ENCODE assay signal across 10 mouse cellular contexts in genomic region chr3:88166056-88166455, GRCm38 (mm10). TPM values are rescaled to one million over a fixed set of nuclear protein-coding genes. Genes with fewer than 3 reads are reported as not detected.
DNase-seq lines count a peak whose midpoint lies in the region; ATAC-seq and TF ChIP-seq lines count a peak whose summit lies in the region.
"Had no signal": no experiment of that assay in that cellular context is flagged by ENCODE, and none has a peak within 500 bp of the region (broad histone marks: within the 10 kb centered on the region; RNA-seq: fewer than 3 reads in every experiment).

No protein-coding gene starts in this region.

- 81% methylated on average over 5 of the region's 5 CpGs for WGBS in kidney, embryonic 16.5 days
- 35% methylated on average over 5 of the region's 5 CpGs for WGBS in heart, adult 2 months

- no peak overlapping the region for H3K4me2 ChIP-seq in kidney, embryonic 16.5 days (replicated peaks; ENCODE audit: low read depth, low read length)

- no peaks in the 10 kb centered on the region for H3K27me3 ChIP-seq in kidney, embryonic 16.5 days (ENCODE audit: insufficient read depth, low read length)
- H3K27me3 ChIP-seq in heart, adult 2 months (ENCODE audit: control insufficient read depth, insufficient read depth, low read length), result no peaks in the 10 kb centered on the region

- no peaks in the 10 kb centered on the region for H3K9me3 ChIP-seq in kidney, embryonic 16.5 days (ENCODE audit: low read length)
- H3K9me3 ChIP-seq: G1E had no signal

- peaks cover 14% of the 10 kb centered on the region for H3K4me1 ChIP-seq in kidney, embryonic 16.5 days (ENCODE audit: insufficient read depth, low read length)
- peaks cover 21% of the 10 kb centered on the region for H3K4me1 ChIP-seq in heart, adult 2 months (ENCODE audit: control insufficient read depth, insufficient read depth, low read length)

- TF ChIP-seq CTCF in heart, adult 2 months (IDR thresholded peaks at IDR 0.05), result no peak

- H3K27ac ChIP-seq in kidney, embryonic 16.5 days (ENCODE audit: low read length), result no peak overlapping the region
- peak overlapping the region; percentile 63 for H3K27ac ChIP-seq in heart, adult 2 months

- peak; percentile 58 to 60 for DNase-seq in cerebellum, adult 18-20 months
- no peak for DNase-seq in cerebellum, adult 8-10 months
- peak; percentile 62 to 68 for DNase-seq in kidney, postnatal 25 days
- peak; percentile 55 to 76 for DNase-seq in heart, adult 2 months
- peak; percentile 68 for DNase-seq in heart, postnatal 4 days
- DNase-seq in natural killer cell, adult 2 months (ENCODE audit: low spot score in 2 of 2), result no peak
- no peak for DNase-seq in testis, postnatal 10 days (ENCODE audit: low spot score)
- DNase-seq: gastrocnemius, postnatal 10 days had no signal

- TF ChIP-seq POLR2A in heart, adult 2 months (IDR thresholded peaks at IDR 0.05; ENCODE audit: insufficient read depth, low read depth, low read length), result no peak

- no peaks in the 10 kb centered on the region for H3K79me2 ChIP-seq in heart, adult 2 months (replicated peaks; ENCODE audit: control insufficient read depth, insufficient read depth, low read length)

- ATAC-seq in kidney, embryonic 16.5 days (ENCODE audit: low FRiP score, low TSS enrichment), result no peak

- H3K9ac ChIP-seq in kidney, embryonic 16.5 days (replicated peaks; ENCODE audit: low read length), result no peak overlapping the region
- peak overlapping the region; percentile 13; the same call in 1 of the 2 replicates for H3K9ac ChIP-seq in heart, adult 2 months (ENCODE audit: low read depth, low read length)

- no peak overlapping the region for H3K4me3 ChIP-seq in kidney, embryonic 16.5 days (ENCODE audit: low read length)
- no peak overlapping the region for H3K4me3 ChIP-seq in heart, adult 2 months

- peaks cover 79% of the 10 kb centered on the region for H3K36me3 ChIP-seq in kidney, embryonic 16.5 days (ENCODE audit: insufficient read depth, low read length)
- peaks cover 33% of the 10 kb centered on the region for H3K36me3 ChIP-seq in heart, adult 2 months (ENCODE audit: control insufficient read depth, insufficient read depth, low read length)

- TF ChIP-seq EP300 in heart, adult 2 months (IDR thresholded peaks at IDR 0.05; ENCODE audit: insufficient read depth, low read depth, low read length), result peak; percentile 79; the same call in 1 of the 2 replicates

- intact Hi-C loops in heart, adult 2 months (cut with DNase I), result no loop called here

RNA-seq across cellular contexts. Expression of gene Mef2d, which starts 23.9 kb away (rescaled TPM):
- 16.9 and 20.2 TPM in 2 replicates for polyA plus RNA-seq in kidney, embryonic 16.5 days (2015; fragmentation: Nextera tagmentation; extraction: Ambion mirVana)
- 100 to 1,000 TPM; 118 to 129 TPM for total RNA-seq in heart, adult 2 months (2021)
- polyA plus RNA-seq in heart, adult 2 months (2012; rRNA removed), result 119 and 122 TPM in 2 replicates
- 100 to 1,000 TPM; 115 to 120 TPM for total RNA-seq in heart, postnatal 4 days (2021)

Comparison
In these comparisons a context has a peak if more than half of its experiments do, and no peak if none do; other contexts are left out.
1. DNase-seq: peak in cerebellum, adult 18-20 months (2 of 2), kidney, postnatal 25 days (2 of 2), heart, adult 2 months (2 of 2) and heart, postnatal 4 days (single experiment); none in cerebellum, adult 8-10 months (single experiment), natural killer cell, adult 2 months (0 of 2) and testis, postnatal 10 days (single experiment).